Mouse (Mus musculus): ENCODE measurements at regions not wholly inside any gene's neighbourhood (a gene's known extent, or its start where the extent isn't known, plus 50 kb on each side); places are given as distances from the start of the nearest gene placed in this dataset.

DNA sequence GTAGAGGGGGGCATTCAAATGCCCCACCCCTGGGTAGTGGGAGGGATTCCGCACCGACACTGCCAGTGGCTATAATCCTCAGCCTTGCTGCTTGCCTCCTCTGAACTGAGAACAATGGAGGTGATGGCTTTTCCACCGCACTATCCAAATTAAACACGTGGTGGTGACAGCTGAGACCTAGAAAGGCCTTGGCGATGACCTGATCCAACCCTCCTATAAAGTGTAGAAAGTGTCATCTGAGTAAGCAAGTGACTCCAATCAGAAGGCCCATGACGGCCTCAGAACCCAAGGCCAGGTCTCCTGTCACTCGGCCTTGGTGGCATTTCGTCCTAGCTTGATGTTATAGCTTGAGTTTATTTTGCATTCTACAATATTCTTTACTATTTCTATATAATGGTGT is 181.5 kb upstream of the Zfp703 start:
- no peak for TF ChIP-seq CTCF (IDR thresholded peaks at IDR 0.05; ENCODE audit: low read depth)
- TF ChIP-seq EP300 (IDR thresholded peaks at IDR 0.05; ENCODE audit: low read depth) = no peak
